Mouse (Mus musculus): ENCODE results near the gene Gm43738.

The Gm43738 gene

GRCm38 (mm10) chr3:89100811-89101210 is at the start of gene Gm43738:
Gene Gm43738, minus strand, starts transcription at chr3:89101099.
- no peak for DNase-seq

- no peak for DNase-seq
Measured at GRCm38 (mm10) chr3:89148567-89148966, 47.7 kb upstream of the Gm43738 start.

DNA sequence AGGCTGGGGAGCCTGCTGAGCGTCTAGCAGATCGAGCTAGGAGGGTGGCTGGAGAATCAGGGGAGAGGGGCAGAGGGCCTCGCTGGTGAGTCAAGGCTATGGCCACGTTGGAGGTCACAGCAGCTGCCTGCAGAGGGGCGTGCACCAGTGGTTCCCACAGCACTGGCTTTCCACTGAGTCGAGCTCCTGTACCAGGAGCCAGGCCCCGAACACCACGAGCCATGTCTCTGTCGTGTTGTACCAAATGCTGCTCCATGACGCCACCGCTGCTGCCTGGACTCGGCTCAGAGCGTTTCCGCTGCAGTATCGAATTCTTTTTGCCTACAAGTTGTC is 47.0 kb upstream of the Gm43738 start:
- no peak for DNase-seq

GRCm38 (mm10) chr3:89147101-89147978 is 46.4 kb upstream of the Gm43738 start:
- no peak for DNase-seq

DNA sequence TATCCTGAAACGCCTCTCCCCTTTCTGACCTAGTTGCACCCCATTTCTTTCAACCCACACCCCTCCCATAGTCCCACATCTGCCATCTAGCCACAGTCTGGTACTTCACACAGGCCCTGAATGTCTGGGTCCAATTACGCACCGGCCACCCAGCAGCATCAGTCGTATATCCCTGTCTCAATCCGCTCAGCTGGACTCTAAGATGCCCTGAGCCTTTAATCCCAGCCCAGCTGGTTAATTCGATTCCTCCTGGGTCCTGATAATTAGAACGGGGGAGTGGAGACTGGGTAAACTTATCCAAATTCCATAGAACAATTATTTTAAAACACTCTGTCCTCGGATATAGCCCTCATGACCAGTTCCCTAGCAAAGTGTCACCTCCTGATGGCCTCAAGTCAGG is 44.7 kb upstream of the Gm43738 start:
- no peak for DNase-seq

- no peak for DNase-seq
Measured at GRCm38 (mm10) chr3:89144821-89145220, 43.9 kb upstream of the Gm43738 start.

- peak in 1 of 2 experiments; percentile 19 for DNase-seq
Measured at GRCm38 (mm10) chr3:89136365-89136764, 35.5 kb upstream of the Gm43738 start.

DNA sequence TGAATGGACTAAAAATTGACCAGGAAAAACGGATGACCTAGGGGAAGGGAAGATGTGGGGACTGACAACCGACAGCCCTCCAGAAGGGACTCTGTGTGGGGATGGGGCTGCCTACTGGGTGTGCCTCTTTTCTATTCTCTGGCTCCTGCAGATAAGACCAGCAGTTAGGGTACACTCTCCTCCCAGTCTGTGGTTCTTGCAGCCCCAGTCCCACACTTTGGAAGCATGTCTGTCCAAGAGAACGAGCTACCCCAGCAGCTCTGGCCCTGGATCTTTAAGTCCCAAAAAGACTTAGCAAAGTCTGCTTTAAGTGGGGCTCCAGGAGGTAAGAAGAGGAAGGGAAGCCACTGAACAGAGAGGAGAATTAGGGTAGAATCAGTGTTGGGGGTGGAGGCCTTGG is 35.1 kb upstream of the Gm43738 start, which contains the start of gene Pklr:
Gene Pklr, plus strand, starts transcription at position 185 of the 400 bp plus-strand sequence.
- no peak for DNase-seq

DNA sequence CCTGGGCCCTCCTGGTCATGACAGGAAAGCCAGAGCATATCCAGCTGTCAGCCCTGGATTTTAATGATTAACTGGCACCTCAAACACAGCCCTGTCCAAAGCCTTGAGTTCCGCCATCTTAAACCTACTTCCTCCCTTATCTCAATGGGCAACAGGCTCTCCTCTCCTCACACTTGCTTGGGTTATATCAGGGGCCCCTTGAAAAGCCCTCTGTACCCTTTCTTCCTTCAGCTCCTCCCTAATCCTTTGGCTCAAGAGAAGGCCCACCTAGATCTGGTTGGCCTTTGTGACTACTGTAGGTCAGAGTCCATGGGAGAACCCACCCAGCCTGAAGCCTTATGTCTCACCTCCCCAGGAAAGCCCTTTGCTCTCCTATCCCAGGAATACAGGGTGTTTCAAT is 32.9 kb upstream of the Gm43738 start:
- no peak for DNase-seq

- no peak for DNase-seq
Measured at GRCm38 (mm10) chr3:89133063-89133450, 32.2 kb upstream of the Gm43738 start.

- no peak for DNase-seq
Measured at GRCm38 (mm10) chr3:89132285-89133062, 31.6 kb upstream of the Gm43738 start.

DNA sequence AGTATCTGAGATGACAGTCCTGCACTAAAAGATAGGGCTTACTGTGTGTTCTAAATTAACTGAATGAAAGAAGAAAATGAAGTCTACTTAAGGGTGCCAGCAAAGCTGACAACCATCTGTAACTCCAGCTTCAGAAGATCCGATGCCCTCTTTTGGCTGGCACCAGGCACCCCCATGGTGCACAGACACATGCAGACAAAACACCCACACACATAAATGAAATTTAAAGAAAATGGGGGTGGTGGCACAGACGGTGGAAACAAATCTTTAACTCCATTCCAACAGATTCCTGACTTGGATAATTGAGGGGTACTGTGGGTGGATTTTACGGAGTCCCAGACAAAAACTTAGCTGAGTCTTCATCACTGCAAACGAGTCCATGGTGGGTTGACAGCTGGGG is 30.9 kb upstream of the Gm43738 start:
- no peak for DNase-seq

- no peak for DNase-seq
Measured at GRCm38 (mm10) chr3:89129908-89130307, 29.0 kb upstream of the Gm43738 start.

DNA sequence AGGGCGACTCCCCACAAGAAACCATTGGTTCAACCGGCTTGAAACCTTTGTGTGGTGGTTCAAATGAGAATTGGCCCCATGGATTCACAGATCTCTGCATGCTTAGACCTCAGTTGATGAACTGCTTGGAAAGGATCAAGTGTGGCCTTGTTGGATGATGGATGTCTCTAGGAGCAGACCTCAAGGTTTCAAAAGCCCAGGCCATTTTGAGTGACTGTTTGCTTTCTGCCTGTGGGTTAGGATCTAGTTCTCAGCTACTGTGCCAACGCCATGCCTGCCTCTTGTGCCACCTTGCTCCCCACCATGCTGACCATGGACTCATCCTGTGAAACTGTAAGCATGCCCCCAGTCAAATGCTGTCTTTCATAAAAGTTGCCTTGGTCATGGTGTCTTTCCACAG is 25.1 kb upstream of the Gm43738 start:
- no peak for DNase-seq

DNA sequence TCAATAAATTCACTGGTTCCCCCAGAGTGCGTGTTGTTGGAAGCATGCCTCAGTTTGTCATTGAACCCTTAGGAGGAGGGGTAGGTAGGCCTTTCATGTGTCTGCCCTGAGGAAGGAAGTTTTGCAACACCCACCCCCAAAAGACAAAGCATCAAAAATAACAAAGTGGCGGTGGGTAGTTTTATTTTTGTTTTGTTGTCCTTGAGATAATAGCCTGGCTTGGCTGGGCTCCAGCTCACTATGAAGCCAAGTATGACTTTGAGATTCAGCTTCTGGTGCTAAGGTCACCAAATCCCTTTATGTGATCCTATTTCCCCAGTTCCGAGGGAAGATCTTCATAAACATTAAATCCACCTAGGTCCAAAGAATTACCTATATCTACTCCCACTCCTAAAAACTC is 23.3 kb upstream of the Gm43738 start:
- DNase-seq = no peak

DNA sequence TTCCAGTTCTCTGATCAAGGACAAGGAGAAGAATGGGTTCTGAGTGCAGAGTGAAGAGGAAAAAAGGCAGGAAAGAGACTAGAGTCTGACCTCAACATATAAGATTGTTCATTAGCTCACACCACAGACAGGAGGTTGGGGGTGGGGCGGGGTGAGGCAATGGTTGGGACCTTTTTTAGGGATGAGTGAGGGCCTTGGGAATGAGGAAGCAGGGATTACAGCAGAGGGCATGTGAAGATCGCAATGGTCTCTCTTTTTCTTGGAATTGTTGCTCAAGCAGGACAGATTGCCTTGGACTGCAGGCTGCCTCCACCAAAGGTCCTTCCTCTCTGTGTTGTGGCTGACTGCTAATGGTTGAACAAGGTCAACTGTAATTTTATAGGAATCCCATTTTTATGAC is 22.4 kb upstream of the Gm43738 start:
- no peak for DNase-seq

- no peak for DNase-seq
Measured at GRCm38 (mm10) chr3:89115522-89115921, 14.6 kb upstream of the Gm43738 start.

GRCm38 (mm10) chr3:89113058-89113457 is 12.2 kb upstream of the Gm43738 start:
- DNase-seq = no peak

DNA sequence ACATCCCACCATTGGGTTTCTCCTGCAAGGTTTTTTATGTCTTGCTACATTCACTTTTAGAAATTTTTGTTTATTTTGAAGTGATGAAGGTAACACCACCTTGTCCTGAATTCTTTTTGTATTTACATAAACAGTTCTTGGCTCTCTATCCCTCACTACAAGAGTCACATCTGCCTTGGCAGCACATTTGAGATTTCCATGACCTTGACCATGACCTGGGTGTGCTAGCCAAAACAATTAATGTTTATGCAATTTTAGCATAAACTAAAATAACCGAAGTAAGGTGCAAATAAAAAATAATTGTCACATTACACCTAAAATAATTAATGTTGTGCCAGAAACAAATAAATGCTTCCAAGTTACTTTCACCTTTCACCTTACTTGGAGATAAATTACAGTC is 7.2 kb upstream of the Gm43738 start:
- DNase-seq = no peak

DNA sequence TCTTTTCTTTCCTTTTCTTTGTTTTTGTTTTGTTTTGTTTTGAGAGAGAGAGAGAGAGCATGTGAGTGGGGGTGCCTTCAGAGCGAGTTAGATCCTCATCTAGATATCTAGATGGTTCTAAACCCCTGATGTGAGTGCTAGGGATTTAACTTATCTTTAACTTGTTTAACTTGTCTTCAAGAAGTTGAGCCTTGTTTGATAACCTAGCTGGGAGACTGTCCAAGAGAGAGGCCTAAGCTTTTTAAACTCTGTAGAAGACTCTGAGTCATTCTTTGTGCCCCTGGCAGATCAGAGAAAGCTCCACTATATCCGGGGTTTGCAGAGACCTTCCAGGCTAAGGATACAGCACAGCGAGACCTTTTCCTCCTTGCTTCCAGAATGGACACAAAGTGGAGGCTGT is 6.6 kb upstream of the Gm43738 start:
- DNase-seq = no peak

- no peak for DNase-seq
Measured at GRCm38 (mm10) chr3:89106881-89107280, 6.0 kb upstream of the Gm43738 start.

- no peak for DNase-seq
Measured at GRCm38 (mm10) chr3:89103291-89103595, 2.3 kb upstream of the Gm43738 start.

- DNase-seq = no peak
Measured at GRCm38 (mm10) chr3:89102495-89103290, 1.8 kb upstream of the Gm43738 start.

All from thymus, adult 18-20 months (tissue).